Mouse (Mus musculus) MEL (cell line): ENCODE results near the gene B230219D22Rik. TPM values are rescaled to one million over a fixed set of nuclear protein-coding genes. Genes with fewer than 3 reads are reported as not detected.

Experiments used
- DNase-seq: peaks from one replicate; pipeline ENCODE4 v3.0.0; 2011; ENCODE audit warnings: low read depth, low spot score
- H3K27ac ChIP-seq: 2 replicates; pipeline ENCODE4 v1.5.1; 2012; ENCODE audit warnings: low read depth, mild to moderate bottlenecking, control low read depth, low read length, moderate library complexity; ENCODE audit not compliant: control insufficient read depth
- H3K27me3 ChIP-seq, 2 experiments: fragments of 150-350 bp in 1 of 2; sonication (generic) in 1 of 2; 2 replicates each; pipeline ENCODE4 v1.6.1; 2012; ENCODE audit warnings: low read length in 2 of 2, mild to moderate bottlenecking in 2 of 2, improper control_type of control experiment in 1 of 2, moderate library complexity in 1 of 2; ENCODE audit not compliant: insufficient read depth in 2 of 2, control insufficient read depth in 1 of 2
- H3K36me3 ChIP-seq, 2 experiments: 2 replicates each; pipeline ENCODE4 v1.6.1; 2012 to 2014; ENCODE audit warnings: low read length in 2 of 2, improper control_type of control experiment in 1 of 2, inconsistent platforms in 1 of 2, mild to moderate bottlenecking in 1 of 2; ENCODE audit not compliant: insufficient read depth in 2 of 2, control insufficient read depth in 1 of 2
- H3K4me1 ChIP-seq, 2 experiments: fragments of 150-350 bp in 1 of 2; sonication (generic) in 1 of 2; 2 replicates each; pipeline ENCODE4 v1.6.1; 2012; ENCODE audit warnings: low read length in 2 of 2, improper control_type of control experiment in 1 of 2, mild to moderate bottlenecking in 1 of 2; ENCODE audit not compliant: insufficient read depth in 2 of 2, control insufficient read depth in 1 of 2
- H3K4me3 ChIP-seq, 2 experiments: fragments of 150-350 bp in 1 of 2; sonication (generic) in 1 of 2; 2 replicates each; pipeline ENCODE4 v1.5.1; 2012; ENCODE audit warnings: low read depth in 2 of 2, low read length in 2 of 2, mild to moderate bottlenecking in 2 of 2, moderate library complexity in 2 of 2, control low read depth in 1 of 2, improper control_type of control experiment in 1 of 2; ENCODE audit not compliant: control insufficient read depth in 1 of 2, insufficient read depth in 1 of 2
- H3K79me2 ChIP-seq: 2 replicates; pipeline ENCODE4 v1.6.1; 2012; ENCODE audit warnings: mild to moderate bottlenecking, low read length, moderate library complexity; ENCODE audit not compliant: control insufficient read depth, poor library complexity, insufficient read depth
- H3K9ac ChIP-seq: 2 replicates; pipeline ENCODE4 v1.6.1; 2012; ENCODE audit warnings: low read depth, mild to moderate bottlenecking, control low read depth, low read length, moderate library complexity; ENCODE audit not compliant: control insufficient read depth, poor library complexity, severe bottlenecking
- H3K9me3 ChIP-seq: fragments of 150-350 bp; sonication (generic); replicated peaks from 2 replicates; pipeline ENCODE4 v1.6.1; 2012; ENCODE audit warnings: mild to moderate bottlenecking, low read length, improper control_type of control experiment, moderate library complexity; ENCODE audit not compliant: insufficient read depth
- CHD1 ChIP-seq: IDR thresholded peaks from 2 replicates; pipeline ENCODE4 v1.6.1; 2012; ENCODE audit warnings: low read depth, mild to moderate bottlenecking, inconsistent platforms, low read length, improper control_type of control experiment
- CHD2 ChIP-seq: IDR thresholded peaks from 2 replicates; pipeline ENCODE4 v1.6.1; 2011; ENCODE audit warnings: low read length, improper control_type of control experiment
- CTCF ChIP-seq, 3 experiments: IDR thresholded peaks in 2 of 3; conservative IDR thresholded peaks in 1 of 3; 2 replicates each; pipeline ENCODE4 v1.5.1; 2011 to 2012; ENCODE audit warnings: low read length in 3 of 3, low read depth in 2 of 3, mild to moderate bottlenecking in 2 of 3, improper control_type of control experiment in 1 of 3, inconsistent platforms in 1 of 3, mixed read lengths in 1 of 3, moderate library complexity in 1 of 3; ENCODE audit not compliant: control insufficient read depth in 1 of 3, insufficient read depth in 1 of 3, poor library complexity in 1 of 3, severe bottlenecking in 1 of 3
- E2F4 ChIP-seq: IDR thresholded peaks from 2 replicates; pipeline ENCODE4 v1.6.1; 2011; ENCODE audit warnings: low read depth, low read length, improper control_type of control experiment, borderline replicate concordance
- EP300 ChIP-seq, 2 experiments: IDR thresholded peaks; 2 replicates each; pipeline ENCODE4 v1.6.1; 2011; ENCODE audit warnings: improper control_type of control experiment in 2 of 2, low read length in 2 of 2, low read depth in 1 of 2, mild to moderate bottlenecking in 1 of 2
- GABPA ChIP-seq: IDR thresholded peaks from 2 replicates; pipeline ENCODE4 v1.6.1; 2012; ENCODE audit warnings: low read depth, mild to moderate bottlenecking, inconsistent platforms, low read length, improper control_type of control experiment, moderate library complexity
- HCFC1 ChIP-seq: IDR thresholded peaks from 2 replicates; pipeline ENCODE4 v1.6.1; 2012; ENCODE audit warnings: low read depth, mild to moderate bottlenecking, inconsistent platforms, low read length, improper control_type of control experiment, moderate library complexity
- JUND ChIP-seq: IDR thresholded peaks from 2 replicates; pipeline ENCODE4 v1.6.1; 2011; ENCODE audit warnings: low read depth, mild to moderate bottlenecking, improper control_type of control experiment, low read length
- MAX ChIP-seq: IDR thresholded peaks from 2 replicates; pipeline ENCODE4 v1.6.1; 2011; ENCODE audit warnings: low read length, improper control_type of control experiment
- MAZ ChIP-seq: IDR thresholded peaks from 2 replicates; pipeline ENCODE4 v1.6.1; 2012; ENCODE audit warnings: low read depth, mild to moderate bottlenecking, inconsistent platforms, low read length, improper control_type of control experiment
- MEF2A ChIP-seq: IDR thresholded peaks from 2 replicates; pipeline ENCODE4 v1.6.1; 2014; ENCODE audit warnings: low read depth, mild to moderate bottlenecking, inconsistent platforms, low read length, improper control_type of control experiment; ENCODE audit not compliant: poor library complexity, insufficient replicate concordance, severe bottlenecking; ENCODE audit errors: extremely low read depth
- MXI1 ChIP-seq: IDR thresholded peaks from 2 replicates; pipeline ENCODE4 v1.6.1; 2011; ENCODE audit warnings: mild to moderate bottlenecking, low read depth, low read length, improper control_type of control experiment
- MYB ChIP-seq: IDR thresholded peaks from 2 replicates; pipeline ENCODE4 v1.6.1; 2011; ENCODE audit warnings: mild to moderate bottlenecking, low read depth, low read length, improper control_type of control experiment
- MYC ChIP-seq: IDR thresholded peaks from 2 replicates; pipeline ENCODE4 v1.6.1; 2011; ENCODE audit warnings: low read depth, mild to moderate bottlenecking, low read length, improper control_type of control experiment, moderate library complexity
- NELFE ChIP-seq: IDR thresholded peaks from 2 replicates; pipeline ENCODE4 v1.6.1; 2011; ENCODE audit warnings: low read depth, low read length, improper control_type of control experiment
- NRF1 ChIP-seq: IDR thresholded peaks from 2 replicates; pipeline ENCODE4 v1.6.1; 2014; ENCODE audit warnings: low read depth, mild to moderate bottlenecking, inconsistent platforms, low read length, improper control_type of control experiment, moderate library complexity; ENCODE audit not compliant: poor library complexity, insufficient read depth, severe bottlenecking
- POLR2AphosphoS2 ChIP-seq: IDR thresholded peaks from 2 replicates; pipeline ENCODE4 v1.6.1; 2011; ENCODE audit warnings: low read length, improper control_type of control experiment
- RAD21 ChIP-seq: IDR thresholded peaks from 2 replicates; pipeline ENCODE4 v1.6.1; 2011; ENCODE audit warnings: mild to moderate bottlenecking, low read depth, low read length, improper control_type of control experiment
- RCOR1 ChIP-seq: IDR thresholded peaks from 2 replicates; pipeline ENCODE4 v1.6.1; 2012; ENCODE audit warnings: low read depth, mild to moderate bottlenecking, inconsistent platforms, low read length, improper control_type of control experiment
- SIN3A ChIP-seq: IDR thresholded peaks from 2 replicates; pipeline ENCODE4 v1.6.1; 2012; ENCODE audit warnings: low read length, improper control_type of control experiment, inconsistent platforms
- TAL1 ChIP-seq: IDR thresholded peaks from 2 replicates; pipeline ENCODE4 v1.6.1; 2012; ENCODE audit warnings: mild to moderate bottlenecking, inconsistent platforms, low read length, moderate library complexity, mixed read lengths
- UBTF ChIP-seq: IDR thresholded peaks from 2 replicates; pipeline ENCODE4 v1.6.1; 2012; ENCODE audit warnings: low read depth, mild to moderate bottlenecking, inconsistent platforms, low read length, improper control_type of control experiment, moderate library complexity, borderline replicate concordance; ENCODE audit not compliant: insufficient read depth
- USF2 ChIP-seq, 2 experiments: IDR thresholded peaks; 2 replicates each; pipeline ENCODE4 v1.6.1; 2011 to 2012; ENCODE audit warnings: improper control_type of control experiment in 2 of 2, low read length in 2 of 2, borderline replicate concordance in 1 of 2, inconsistent platforms in 1 of 2, low read depth in 1 of 2, mild to moderate bottlenecking in 1 of 2; ENCODE audit not compliant: insufficient read depth in 1 of 2
- ZKSCAN1 ChIP-seq: IDR thresholded peaks from 2 replicates; pipeline ENCODE4 v1.6.1; 2012; ENCODE audit warnings: low read depth, mild to moderate bottlenecking, inconsistent platforms, low read length, improper control_type of control experiment, moderate library complexity
- ZMIZ1 ChIP-seq: IDR thresholded peaks from 2 replicates; pipeline ENCODE4 v1.6.1; 2012; ENCODE audit warnings: low read depth, mild to moderate bottlenecking, inconsistent platforms, low read length, improper control_type of control experiment, moderate library complexity
- polyA plus RNA-seq, 2 experiments: library from polyadenylated mRNA; stranded (reverse) in 1 of 2; unstranded in 1 of 2; fragments of >175 nt in 1 of 2; fragments of >200 nt in 1 of 2; gene quantifications; 2 replicates each; pipeline versions ENCODE4 v1.2.1 to v1.2.4; 2012; ENCODE audit warnings: low replicate concordance in 2 of 2, low read depth in 1 of 2; ENCODE audit not compliant: insufficient read length in 2 of 2, insufficient read depth in 1 of 2, missing spikeins in 1 of 2
- total RNA-seq: library from RNA; depleted of rRNA; stranded (reverse); fragments of 300-350 nt; gene quantifications from 2 replicates; pipeline ENCODE4 v1.2.3, GENCODE M21; 2012

Gene B230219D22Rik
- total and polyA plus RNA-seq, 3 experiments = 20.4 to 145 (median 30.0) TPM

DNA sequence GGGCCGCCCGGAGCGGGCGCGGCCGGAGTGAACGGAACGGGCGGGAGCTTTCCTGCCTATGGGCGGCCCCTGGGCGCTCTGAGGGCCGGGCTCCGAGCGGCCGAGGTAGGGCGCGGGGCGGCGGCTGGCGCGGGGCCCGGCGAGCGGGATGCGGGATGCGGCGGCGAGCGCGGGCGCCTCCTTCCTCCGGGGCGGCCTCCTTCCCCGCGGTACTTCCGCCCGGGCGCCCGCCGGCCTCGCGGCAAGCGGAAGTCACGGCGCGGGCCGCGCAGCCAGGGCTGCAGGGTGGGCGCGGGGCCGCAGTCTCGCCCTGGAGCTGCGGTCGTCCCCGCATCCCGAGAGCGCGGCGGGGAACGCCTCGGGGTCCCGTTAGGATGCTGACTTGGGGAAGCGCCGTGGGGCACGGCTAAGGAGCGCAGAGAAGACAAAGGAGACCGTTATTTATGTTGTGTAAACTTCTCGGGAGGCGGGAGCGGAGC is 358 bp downstream of the B230219D22Rik start:
- TF ChIP-seq MEF2A (no peak), RAD21 (no peak), SIN3A (0 out of 2 replicates have a peak, but pooled peaks have one; percentile 21), MAX (no peak), ZMIZ1 (peak; percentile 4; the same call in 1 of the 2 replicates), MYC (no peak), ZKSCAN1 (no peak), CTCF (IDR thresholded peaks at IDR 0.05 in 2 of 3, conservative IDR thresholded peaks at IDR 0.05 in 1 of 3; ENCODE audit: control insufficient read depth in 1 of 3, insufficient read depth in 1 of 3, low read depth in 2 of 3, low read length in 3 of 3, poor library complexity in 1 of 3, severe bottlenecking in 1 of 3) (no peak), GABPA (no peak), NRF1 (no peak), MAZ (0 out of 2 replicates have a peak, but pooled peaks have one; percentile 31), MXI1 (peak; percentile 69), CHD1 (no peak), EP300 (IDR thresholded peaks at IDR 0.05; ENCODE audit: low read depth in 1 of 2, low read length in 2 of 2) (no peak), CHD2 (no peak), HCFC1 (0 out of 2 replicates have a peak, but pooled peaks have one; percentile 51), RCOR1 (no peak), E2F4 (no peak), JUND (no peak), POLR2AphosphoS2 (no peak), TAL1 (no peak), USF2 (IDR thresholded peaks at IDR 0.05; ENCODE audit: borderline replicate concordance in 1 of 2, insufficient read depth in 1 of 2, low read depth in 1 of 2, low read length in 2 of 2) (no peak), NELFE (no peak), MYB (no peak), UBTF (0 out of 2 replicates have a peak, but pooled peaks have one; percentile 53)
- Histone ChIP-seq H3K36me3 (peaks cover 7 to 21% of the 10 kb centered on the region in 2 experiments), H3K9ac (peak overlapping the region; percentile 99), H3K4me3 (peak overlapping the region; percentile 93 to 96), H3K27ac (peak overlapping the region; percentile 65), H3K4me1 (peaks cover 0 to 22% of the 10 kb centered on the region in 2 experiments; a peak in 3 of 4 replicates), H3K9me3 (no peaks in the 10 kb centered on the region), H3K27me3 (no peaks in the 10 kb centered on the region), H3K79me2 (peaks cover 45% of the 10 kb centered on the region)
- DNase-seq = peak; percentile 63
